Mouse (Mus musculus): ENCODE measurements around the gene Rassf3.
A peak's percentile ranks its signal among the peaks of the same experiment; 100 is the strongest.

Rassf3 gene

GRCm38 (mm10) chr10:121476190-121476967 lies at the start of gene Rassf3:
TSS of gene Rassf3 (minus strand) at chr10:121476347.
- peak; percentile 50 for DNase-seq

- no peak for DNase-seq
These were observed 44.9 kb upstream of the Rassf3 start for GRCm38 (mm10) chr10:121520923-121521585.

- DNase-seq, result no peak
These were observed 43.6 kb upstream of the Rassf3 start for GRCm38 (mm10) chr10:121519710-121520109.

- peak; percentile 74 for DNase-seq
These were observed 40.0 kb upstream of the Rassf3 start for GRCm38 (mm10) chr10:121516008-121516600.

- no peak for DNase-seq
These were observed 33.9 kb upstream of the Rassf3 start for GRCm38 (mm10) chr10:121509751-121510643.

- no peak for DNase-seq
These were observed 31.8 kb upstream of the Rassf3 start for GRCm38 (mm10) chr10:121507755-121508544.

GRCm38 (mm10) chr10:121506731-121507583 lies 30.8 kb upstream of the Rassf3 start:
- DNase-seq, result no peak

GRCm38 (mm10) chr10:121505929-121506328 lies 29.8 kb upstream of the Rassf3 start:
- no peak for DNase-seq

- DNase-seq, result peak; percentile 63
These were observed 29.1 kb upstream of the Rassf3 start for GRCm38 (mm10) chr10:121504973-121505911.

- DNase-seq, result no peak
These were observed 25.0 kb upstream of the Rassf3 start for GRCm38 (mm10) chr10:121501160-121501559.

- DNase-seq, result no peak
These were observed 23.9 kb upstream of the Rassf3 start for GRCm38 (mm10) chr10:121500034-121500433.

- no peak for DNase-seq
These were observed 22.9 kb upstream of the Rassf3 start for GRCm38 (mm10) chr10:121499063-121499462.

GRCm38 (mm10) chr10:121498481-121498904 lies 22.3 kb upstream of the Rassf3 start:
- DNase-seq, result no peak

GRCm38 (mm10) chr10:121497968-121498367 lies 21.8 kb upstream of the Rassf3 start:
- no peak for DNase-seq

GRCm38 (mm10) chr10:121496616-121497015 lies 20.5 kb upstream of the Rassf3 start:
- no peak for DNase-seq

- DNase-seq, result no peak
These were observed 17.9 kb upstream of the Rassf3 start for GRCm38 (mm10) chr10:121494163-121494425.

- DNase-seq, result no peak
These were observed 17.4 kb upstream of the Rassf3 start for GRCm38 (mm10) chr10:121493374-121494162.

GRCm38 (mm10) chr10:121492608-121493315 lies 16.6 kb upstream of the Rassf3 start:
- DNase-seq, result no peak

- no peak for DNase-seq
These were observed 13.8 kb upstream of the Rassf3 start for GRCm38 (mm10) chr10:121489941-121490340.

Measured in cerebellum, adult 11 months (tissue).